Mouse (Mus musculus) lung, adult 2 months (tissue): ENCODE measurements at regions not wholly inside any gene's neighbourhood (a gene's known extent, or its start where the extent isn't known, plus 50 kb on each side); places are given as distances from the start of the nearest gene placed in this dataset.

Experiments
- CTCF ChIP-seq: fragments of 200-500 bp; IDR thresholded peaks from 2 replicates; pipeline ENCODE4 v1.5.1; 2011; ENCODE audit warnings: mild to moderate bottlenecking, low read length, control low read depth; ENCODE audit not compliant: insufficient read depth
- POLR2A ChIP-seq: fragments of 200-500 bp; IDR thresholded peaks from 2 replicates; pipeline ENCODE4 v1.6.1; 2011; ENCODE audit warnings: low read depth, mild to moderate bottlenecking, control low read depth, low read length, borderline replicate concordance; ENCODE audit errors: extremely low read depth

DNA sequence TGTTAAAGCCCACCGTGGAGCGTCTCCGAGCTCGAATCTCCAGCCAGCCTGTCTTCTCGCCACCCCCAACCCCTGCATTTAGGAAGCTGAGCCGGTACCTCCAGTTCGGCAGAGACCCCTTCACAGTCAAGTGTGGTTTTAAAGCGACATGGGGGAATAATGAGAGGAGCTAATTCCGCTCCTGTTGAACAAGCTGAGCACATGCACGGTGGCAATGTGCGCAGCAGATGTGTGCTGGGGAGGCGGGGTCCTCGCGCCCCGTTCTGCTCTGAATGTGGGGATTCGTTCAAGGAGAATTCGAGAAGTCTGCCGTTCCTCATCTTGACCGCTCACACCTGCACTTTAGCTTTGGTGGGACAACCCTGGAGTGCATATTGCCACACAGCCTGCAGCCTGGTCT, 123.4 kb upstream of the Tbx3 start:
- TF ChIP-seq CTCF (no peak), POLR2A (no peak)
